Mouse (Mus musculus) cerebellum, adult 11 months (tissue): ENCODE results near the gene Tirap.
"Not testable (repeated sequence)": the region's sequence is repeated elsewhere in the genome, so short reads cannot be mapped to it uniquely, and the experiment has no call there.

ENCODE experiments used
- DNase-seq: peaks from one replicate; pipeline ENCODE4 v3.0.0; 2022

Gene Tirap

GRCm38 (mm10) chr9:35187351-35187903, 12.7 kb downstream of the Tirap start:
- DNase-seq = no peak

- no peak for DNase-seq
These were observed 13.7 kb downstream of the Tirap start for GRCm38 (mm10) chr9:35186430-35186829.

- no peak for DNase-seq
These were observed 16.7 kb downstream of the Tirap start for GRCm38 (mm10) chr9:35183359-35183758.

GRCm38 (mm10) chr9:35182832-35183231, 17.3 kb downstream of the Tirap start:
- DNase-seq = no peak

- DNase-seq = no peak
These were observed 23.9 kb downstream of the Tirap start for GRCm38 (mm10) chr9:35176124-35176659.

GRCm38 (mm10) chr9:35175251-35176123, 24.6 kb downstream of the Tirap start, which contains the start of gene Dcps:
Dcps (minus strand) TSS chr9:35176061.
- peak; percentile 91 for DNase-seq

GRCm38 (mm10) chr9:35173331-35173730, 26.8 kb downstream of the Tirap start:
- no peak for DNase-seq

- DNase-seq = no peak
These were observed 30.0 kb downstream of the Tirap start for GRCm38 (mm10) chr9:35170071-35170470.

GRCm38 (mm10) chr9:35166798-35167635, 33.1 kb downstream of the Tirap start:
- DNase-seq = no peak

- no peak for DNase-seq
These were observed 33.8 kb downstream of the Tirap start for GRCm38 (mm10) chr9:35166144-35166797.

- DNase-seq = no peak
These were observed 35.8 kb downstream of the Tirap start for GRCm38 (mm10) chr9:35164142-35164874.

- DNase-seq = peak; percentile 70
These were observed 36.9 kb downstream of the Tirap start for GRCm38 (mm10) chr9:35163011-35163690.

- no peak for DNase-seq
These were observed 38.4 kb downstream of the Tirap start for GRCm38 (mm10) chr9:35161721-35162120.

- DNase-seq = no peak
These were observed 39.4 kb downstream of the Tirap start for GRCm38 (mm10) chr9:35160662-35161061.

GRCm38 (mm10) chr9:35158477-35158876, 41.6 kb downstream of the Tirap start:
- DNase-seq = no peak

- DNase-seq = no peak
These were observed 43.2 kb downstream of the Tirap start for GRCm38 (mm10) chr9:35156862-35157261.

GRCm38 (mm10) chr9:35156002-35156710, 43.9 kb downstream of the Tirap start:
- no peak for DNase-seq

GRCm38 (mm10) chr9:35152923-35153322, 47.2 kb downstream of the Tirap start:
- DNase-seq = no peak

GRCm38 (mm10) chr9:35148822-35149221, 51.3 kb downstream of the Tirap start:
- not testable (repeated sequence) for DNase-seq

GRCm38 (mm10) chr9:35147261-35147660, 52.8 kb downstream of the Tirap start:
- not testable (repeated sequence) for DNase-seq

- DNase-seq = no peak
These were observed 54.3 kb downstream of the Tirap start for GRCm38 (mm10) chr9:35145829-35146228.
